Mouse (Mus musculus): ENCODE measurements around the gene H13.

- no peak for TF ChIP-seq CTCF (conservative IDR thresholded peaks at IDR 0.05; ENCODE audit: insufficient read depth, insufficient read length, low read depth, low read length)
- no peak for TF ChIP-seq POLR2A (IDR thresholded peaks at IDR 0.05; ENCODE audit: low read depth, low read length)
Measured at GRCm38 (mm10) chr2:152633334-152633733, 35.9 kb upstream of the H13 start.
